Mouse (Mus musculus): ENCODE measurements around the gene Atp6v0d1. TPM values are rescaled to one million over a fixed set of nuclear protein-coding genes. Genes with fewer than 3 reads are reported as not detected.

Gene Atp6v0d1
- polyA plus RNA-seq, 2 experiments from 2014 or later = 40.7 to 42.8 TPM

DNA sequence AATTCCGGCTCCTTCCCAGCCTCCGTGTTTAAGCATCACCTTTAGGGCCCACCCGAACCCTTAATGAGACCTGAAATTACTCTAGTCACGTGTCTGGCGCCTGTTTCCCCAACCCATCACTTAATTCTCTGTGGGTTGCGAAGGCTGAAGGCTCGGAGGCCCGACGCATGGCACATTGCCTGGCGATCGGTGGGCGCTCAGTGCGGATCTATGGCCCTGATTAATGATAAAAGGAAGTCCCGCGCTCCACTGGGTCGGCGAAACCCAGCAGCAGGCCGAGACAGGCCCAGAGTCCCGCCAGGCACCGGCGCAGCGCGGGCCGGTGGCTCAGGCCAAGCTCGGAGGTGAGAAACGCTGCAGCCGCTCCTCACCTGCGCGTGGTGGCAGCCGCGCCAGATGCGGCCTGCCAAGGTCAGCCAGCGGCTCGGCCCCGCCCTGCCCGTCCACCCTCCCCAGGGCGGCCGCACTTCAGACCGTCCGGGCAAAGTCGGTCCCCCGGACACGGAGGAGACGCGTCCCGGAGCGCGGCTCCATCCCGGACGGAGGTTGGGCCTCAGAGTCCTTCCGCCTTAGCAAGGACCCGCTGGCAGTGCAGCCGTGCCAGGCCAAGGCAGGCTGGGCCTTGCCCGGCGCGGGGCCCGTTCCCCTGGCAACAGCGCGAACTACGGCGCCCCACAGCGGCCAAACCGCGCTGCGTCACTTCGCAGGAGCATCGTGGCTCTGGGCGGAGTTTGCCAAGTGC, 69.2 kb downstream of the Atp6v0d1 start, which contains the start of gene Zdhhc1:
Zdhhc1 (minus strand) TSS at position 464 of the 742 bp plus-strand sequence.
- ATAC-seq = peak; percentile 66

DNA sequence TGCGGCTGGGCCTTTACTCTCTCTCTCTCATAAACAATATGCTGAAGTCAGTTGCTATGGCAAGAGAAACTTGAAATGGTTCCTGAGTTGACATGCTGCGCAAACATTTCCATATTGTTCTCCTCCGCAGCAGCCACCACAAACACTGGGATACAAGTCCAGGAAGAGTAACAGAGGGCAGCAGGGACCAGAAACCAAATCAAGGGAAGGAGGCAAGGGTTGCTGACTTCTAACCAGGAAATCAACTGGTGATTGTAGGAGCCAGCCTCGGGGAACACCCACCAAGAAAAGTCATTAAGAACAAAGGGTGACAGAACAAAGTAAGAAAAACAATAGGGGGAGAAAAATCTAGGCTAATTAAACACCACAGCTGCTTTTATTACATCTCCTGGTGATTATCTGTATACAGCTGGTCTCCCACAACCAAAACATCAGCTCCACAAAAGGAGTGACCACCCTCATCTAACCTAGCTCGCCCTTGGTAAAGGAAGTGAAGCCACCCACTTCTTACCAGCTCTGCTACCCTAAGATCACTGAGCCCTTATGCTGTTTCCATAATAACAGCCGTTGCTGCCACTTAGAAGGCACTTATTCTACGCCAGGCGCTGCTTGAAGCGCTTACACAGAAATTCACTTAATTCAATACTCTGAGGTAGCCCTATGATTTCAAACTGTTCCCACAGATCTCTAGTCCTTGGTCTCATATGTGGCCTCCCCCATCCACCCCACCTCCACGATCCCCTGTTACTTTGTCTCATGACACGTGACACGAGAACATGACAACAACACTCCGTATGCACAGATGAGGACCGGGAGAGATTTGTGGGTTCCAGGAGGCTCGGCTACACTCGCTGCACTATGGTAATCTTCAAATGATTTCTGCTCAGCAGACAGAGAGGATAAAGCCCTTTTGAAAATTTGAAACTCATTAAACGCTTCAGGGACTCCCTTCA, 70.2 kb downstream of the Atp6v0d1 start:
- no peak for ATAC-seq

GRCm38 (mm10) chr8:105494566-105494965, 71.3 kb downstream of the Atp6v0d1 start:
- no peak for ATAC-seq

- ATAC-seq = no peak
These were observed 72.4 kb downstream of the Atp6v0d1 start for GRCm38 (mm10) chr8:105493495-105493894.

DNA sequence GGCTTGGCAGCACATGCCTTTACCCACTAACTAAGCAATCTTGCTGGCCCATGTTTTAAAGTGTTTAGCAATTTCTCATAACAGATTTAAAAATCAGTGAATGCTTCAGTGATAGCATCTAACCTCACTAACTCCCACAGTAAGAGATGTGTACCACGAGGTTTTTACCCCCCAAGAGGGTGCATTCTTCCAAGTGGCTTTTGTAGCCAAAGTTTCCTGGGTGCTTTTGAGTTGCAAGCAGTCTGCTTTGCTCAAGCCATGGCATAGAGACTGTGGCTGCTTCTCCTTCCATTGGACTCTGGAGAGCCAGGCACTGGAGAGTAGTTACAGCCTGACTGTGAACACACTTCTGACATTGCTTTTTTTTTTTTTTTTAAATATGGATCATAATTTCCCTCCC, 76.6 kb downstream of the Atp6v0d1 start:
- no peak for ATAC-seq

DNA sequence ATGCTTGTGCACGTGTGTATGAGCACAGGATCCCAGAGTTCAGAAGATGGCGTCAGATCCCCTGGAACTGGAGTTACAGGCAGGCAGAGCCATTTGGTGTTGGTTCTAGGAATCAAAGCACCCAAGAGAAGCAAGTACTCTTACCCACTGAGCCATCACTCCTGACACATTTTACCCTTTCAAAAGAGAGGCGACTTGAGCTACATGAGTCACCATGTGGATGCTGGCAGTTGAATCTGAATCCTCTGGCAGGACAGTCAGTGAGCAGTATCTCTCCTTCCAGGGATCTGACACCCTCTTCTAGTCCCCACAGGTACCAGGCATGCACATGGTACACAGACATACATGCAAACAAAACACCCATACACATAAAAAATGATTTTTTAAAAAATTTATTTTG, 77.8 kb downstream of the Atp6v0d1 start:
- no peak for ATAC-seq

DNA sequence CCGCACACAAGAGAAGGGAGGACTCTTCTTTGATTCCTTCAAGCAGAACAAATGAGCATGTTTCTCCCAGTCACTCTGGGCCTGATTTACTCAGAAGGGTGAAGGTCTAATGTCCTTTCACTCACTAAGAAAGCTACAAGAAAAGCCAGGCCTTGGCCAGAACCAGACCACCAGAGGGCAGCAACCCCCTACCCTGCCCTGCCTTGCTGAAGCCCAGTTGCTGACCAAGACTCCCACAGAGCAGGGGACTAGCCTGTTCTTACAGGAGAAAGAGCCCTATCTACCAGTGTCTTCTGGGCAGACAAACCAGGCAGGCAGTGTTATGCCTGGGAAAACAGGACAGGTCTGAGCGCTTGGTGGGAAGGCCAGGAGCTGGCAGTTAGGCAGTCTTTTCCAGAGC, 81.5 kb downstream of the Atp6v0d1 start:
- no peak for ATAC-seq

DNA sequence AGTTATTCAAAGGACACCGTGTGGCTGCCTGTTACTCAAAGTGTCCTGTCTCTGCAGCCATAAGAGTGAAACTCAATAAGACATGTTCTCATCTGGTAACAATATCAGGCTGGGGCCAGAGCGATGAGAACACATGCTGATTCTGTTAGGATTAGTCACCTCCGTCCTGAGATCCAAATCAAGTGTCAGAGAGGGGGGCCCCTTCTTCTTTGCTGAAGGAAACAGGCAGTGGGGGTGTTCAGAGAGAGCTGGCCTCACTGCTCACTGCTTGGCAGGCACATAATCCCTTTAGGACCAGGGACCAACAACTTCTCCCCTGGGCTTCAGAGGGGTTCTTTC, 81.8 kb downstream of the Atp6v0d1 start:
- ATAC-seq = no peak

GRCm38 (mm10) chr8:105483212-105484029, 82.4 kb downstream of the Atp6v0d1 start:
- no peak for ATAC-seq

DNA sequence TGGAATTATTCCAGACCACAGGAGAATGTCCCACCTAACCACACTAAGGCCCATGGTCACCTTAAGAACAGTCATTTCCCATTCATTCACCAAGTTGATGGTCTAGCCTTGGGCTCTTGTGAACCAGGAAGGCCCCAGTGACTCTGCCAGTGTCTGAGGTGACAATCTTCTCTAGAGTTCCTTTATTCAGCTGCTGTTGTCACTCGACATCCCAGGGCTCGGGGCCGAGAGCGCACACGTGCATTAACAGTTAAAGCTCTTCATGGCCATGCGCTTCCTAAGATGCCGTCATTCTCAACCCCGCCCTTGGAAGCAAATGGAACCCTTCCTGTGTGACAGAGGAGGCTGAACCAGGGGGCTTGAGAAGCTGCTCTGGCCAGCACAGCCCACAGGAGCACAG, 83.7 kb downstream of the Atp6v0d1 start:
- ATAC-seq = no peak

GRCm38 (mm10) chr8:105481453-105481852, 84.4 kb downstream of the Atp6v0d1 start:
- ATAC-seq = no peak

GRCm38 (mm10) chr8:105481013-105481412, 84.8 kb downstream of the Atp6v0d1 start:
- no peak for ATAC-seq

GRCm38 (mm10) chr8:105477792-105478191, 88.1 kb downstream of the Atp6v0d1 start:
- no peak for ATAC-seq

DNA sequence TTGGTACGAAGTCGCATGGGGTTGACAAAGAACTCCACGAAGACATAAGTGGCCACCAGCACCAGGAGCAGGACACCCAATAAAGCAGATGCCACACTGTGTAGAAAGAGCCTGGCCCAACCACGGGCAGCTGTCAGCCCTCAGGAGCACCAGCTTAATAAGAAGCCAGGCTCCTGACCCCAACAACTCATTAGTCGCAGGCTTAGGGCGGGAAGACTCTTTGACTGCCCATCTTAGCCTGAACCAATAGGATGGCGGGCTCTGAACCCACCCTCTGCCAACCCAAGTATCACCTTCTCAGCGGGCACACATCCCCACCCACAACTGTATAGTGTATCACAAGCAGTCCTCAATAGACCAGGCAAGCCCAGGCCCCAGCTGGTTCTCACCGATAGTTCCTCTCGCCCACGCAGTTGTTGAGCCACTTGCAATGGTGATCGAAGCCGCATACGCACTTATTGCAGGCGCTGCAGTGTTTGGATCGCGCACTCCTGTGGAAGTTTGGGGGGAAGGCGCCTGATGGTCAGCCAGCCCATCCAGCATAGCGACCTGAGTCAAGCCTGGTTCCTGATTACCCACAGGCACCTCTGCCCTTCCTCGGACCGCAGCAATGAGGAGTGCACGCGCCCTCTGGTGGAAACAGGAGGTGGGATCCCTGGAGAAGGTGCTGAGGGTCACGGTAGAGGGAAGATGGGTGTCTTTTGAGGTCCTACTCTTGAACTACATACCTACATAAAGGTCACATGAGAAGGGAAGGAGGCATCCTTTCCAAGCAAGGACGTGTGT, 89.0 kb downstream of the Atp6v0d1 start:
- ATAC-seq = no peak

DNA sequence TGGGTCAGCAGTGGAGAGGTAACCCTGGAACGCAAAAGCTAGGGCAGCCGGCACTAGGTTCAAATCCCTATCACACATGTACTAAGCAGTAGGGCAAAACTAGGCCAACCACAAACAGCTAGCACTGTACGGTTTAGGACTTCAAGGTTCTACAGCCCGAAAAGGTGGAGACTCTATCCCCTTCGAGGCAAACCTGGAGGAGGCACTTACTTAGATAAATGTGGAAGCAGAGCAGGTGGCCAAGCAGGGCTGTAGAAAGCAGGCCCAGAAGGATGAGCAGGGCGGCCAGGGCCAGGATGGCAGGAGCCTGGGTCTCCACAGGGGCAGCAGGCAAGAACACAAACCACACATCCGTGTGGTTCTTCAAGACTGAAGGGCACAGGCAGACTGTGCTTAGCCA, 89.7 kb downstream of the Atp6v0d1 start:
- no peak for ATAC-seq

- no peak for ATAC-seq
These were observed 90.1 kb downstream of the Atp6v0d1 start for GRCm38 (mm10) chr8:105475742-105476141.

DNA sequence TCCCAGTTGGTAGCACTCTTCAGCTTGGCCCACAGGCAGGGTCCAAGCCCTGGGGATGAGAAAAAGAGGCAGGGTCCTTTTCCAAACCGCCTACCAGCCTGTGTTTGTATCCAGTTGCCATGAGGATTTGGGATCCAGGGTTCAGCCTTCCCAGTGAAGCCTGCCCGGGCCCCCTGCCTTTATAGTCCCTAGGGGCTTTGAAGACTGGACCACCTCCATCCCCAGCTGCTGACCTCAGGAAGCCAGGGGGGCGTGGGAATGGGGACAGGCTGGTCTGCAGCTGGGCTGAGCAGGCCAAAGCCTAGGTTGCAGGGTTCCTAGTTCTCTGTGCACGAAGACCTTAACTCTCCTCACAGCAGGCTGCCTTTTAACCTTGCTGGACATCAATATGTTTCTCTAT, 90.6 kb downstream of the Atp6v0d1 start:
- ATAC-seq = no peak

DNA sequence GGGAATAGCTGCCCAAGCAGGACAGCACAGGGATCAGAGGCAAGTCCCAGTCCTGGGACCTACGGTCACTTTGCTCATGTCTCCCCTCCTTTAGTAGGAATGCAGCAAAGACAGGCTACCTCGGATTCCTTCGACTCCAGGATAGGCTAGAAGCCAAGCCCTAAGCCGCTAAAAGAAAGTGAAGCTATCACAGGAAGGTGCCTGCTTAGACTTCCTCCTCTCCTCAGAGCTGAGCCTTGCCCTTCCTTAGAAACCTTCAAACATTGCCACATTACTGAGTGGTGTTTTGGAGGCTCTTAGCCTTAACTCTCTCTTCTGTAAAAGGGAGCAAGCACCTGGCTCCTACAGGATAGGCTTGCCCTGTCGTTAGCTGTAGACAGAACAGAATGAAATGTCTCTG, 91.2 kb downstream of the Atp6v0d1 start:
- ATAC-seq = no peak
